Mouse (Mus musculus) liver, postnatal 0 days (tissue): ENCODE data around the gene Mgll.

Experiments
- CTCF ChIP-seq: sonication (generic); IDR thresholded peaks from 2 replicates; pipeline ENCODE4 v1.5.1; 2016; ENCODE audit warnings: antibody characterized with exemption, low read depth
- EP300 ChIP-seq: IDR thresholded peaks from 2 replicates; pipeline ENCODE4 v1.6.1; 2016; ENCODE audit warnings: antibody characterized with exemption, low read depth, mild to moderate bottlenecking

DNA sequence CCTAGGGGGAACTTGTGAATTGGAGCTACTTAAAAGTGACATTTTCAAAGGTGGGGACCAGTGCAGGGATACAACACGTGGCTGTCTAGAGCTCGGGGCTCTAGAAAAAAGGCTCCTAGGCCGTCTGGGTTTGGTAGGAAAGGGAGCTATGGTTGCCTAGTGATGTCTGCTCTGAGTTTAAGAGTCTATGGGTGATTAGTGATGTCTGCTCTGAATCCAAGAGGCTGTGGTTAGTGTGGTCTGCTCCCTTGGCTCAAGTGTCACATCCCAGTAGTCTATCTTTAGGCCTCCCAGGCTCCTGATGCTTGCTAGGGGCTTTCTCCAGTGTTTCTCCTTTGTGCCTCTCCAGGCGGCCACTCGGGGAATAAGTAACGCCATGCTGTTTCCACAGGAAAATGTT lies 29.4 kb downstream of the Mgll start:
- TF ChIP-seq CTCF (no peak), EP300 (no peak)
